Comparison of ENCODE assay signal across 26 mouse cellular contexts in genomic region chr8:6119506-6119905, GRCm38 (mm10).
DNase-seq lines count a peak whose midpoint lies in the region; ATAC-seq and TF ChIP-seq lines count a peak whose summit lies in the region.
"Had no signal": no experiment of that assay in that cellular context is flagged by ENCODE, and none has a peak within 500 bp of the region (broad histone marks: within the 10 kb centered on the region; RNA-seq: fewer than 3 reads in every experiment).

No protein-coding gene starts in this region.

- H3K4me2 ChIP-seq in liver, embryonic 12.5 days, result no peak overlapping the region
- no peak overlapping the region for H3K4me2 ChIP-seq in embryonic facial prominence, embryonic 14.5 days (ENCODE audit: low read depth, low read length)
- H3K4me2 ChIP-seq in intestine, postnatal 0 days (replicated peaks; ENCODE audit: low read depth), result no peak overlapping the region
- H3K4me2 ChIP-seq: heart, embryonic 12.5 days; intestine, embryonic 15.5 days; midbrain, embryonic 11.5 days had no signal

- no peak for ATAC-seq in liver, embryonic 12.5 days
- ATAC-seq in embryonic facial prominence, embryonic 14.5 days (ENCODE audit: low read depth), result peak; percentile 47; the same call in 1 of the 2 replicates
- ATAC-seq in intestine, postnatal 0 days, result no peak
- ATAC-seq: hindbrain, embryonic 16.5 days; intestine, embryonic 15.5 days; liver, postnatal 0 days had no signal

- H3K4me1 ChIP-seq in liver, adult 2 months (ENCODE audit: control insufficient read depth, insufficient read depth, low read length), result no peaks in the 10 kb centered on the region
- no peaks in the 10 kb centered on the region for H3K4me1 ChIP-seq in liver, embryonic 12.5 days
- no peaks in the 10 kb centered on the region for H3K4me1 ChIP-seq in embryonic facial prominence, embryonic 14.5 days (ENCODE audit: control insufficient read depth, insufficient read depth, low read length)
- H3K4me1 ChIP-seq in intestine, postnatal 0 days (replicated peaks; ENCODE audit: control insufficient read depth, insufficient read depth, low read length), result no peaks in the 10 kb centered on the region
- H3K4me1 ChIP-seq: forebrain, embryonic 10.5 days; heart, embryonic 12.5 days; hindbrain, embryonic 10.5 days; intestine, embryonic 15.5 days; limb, embryonic 10.5 days had no signal

- no peak overlapping the region for H3K9ac ChIP-seq in liver, adult 2 months (ENCODE audit: low read depth, low read length)
- H3K9ac ChIP-seq in liver, embryonic 12.5 days, result no peak overlapping the region
- H3K9ac ChIP-seq in embryonic facial prominence, embryonic 14.5 days (ENCODE audit: low read depth, low read length), result no peak overlapping the region
- H3K9ac ChIP-seq in intestine, postnatal 0 days (ENCODE audit: low read depth, low read length), result no peak overlapping the region
- H3K9ac ChIP-seq: heart, embryonic 12.5 days; intestine, embryonic 15.5 days; liver, postnatal 0 days had no signal

- no peaks in the 10 kb centered on the region for H3K36me3 ChIP-seq in liver, adult 2 months (ENCODE audit: control insufficient read depth, insufficient read depth, low read length)
- no peaks in the 10 kb centered on the region for H3K36me3 ChIP-seq in liver, embryonic 12.5 days
- no peaks in the 10 kb centered on the region for H3K36me3 ChIP-seq in embryonic facial prominence, embryonic 14.5 days (ENCODE audit: control insufficient read depth, insufficient read depth, low read length)
- H3K36me3 ChIP-seq in intestine, postnatal 0 days (ENCODE audit: control insufficient read depth, insufficient read depth), result no peaks in the 10 kb centered on the region
- H3K36me3 ChIP-seq: forebrain, embryonic 10.5 days; G1E; heart, embryonic 12.5 days; hindbrain, embryonic 10.5 days; intestine, embryonic 15.5 days; limb, embryonic 10.5 days had no signal

- no peaks in the 10 kb centered on the region for H3K79me2 ChIP-seq in liver, adult 2 months (ENCODE audit: control insufficient read depth, insufficient read depth, low read length)

- TF ChIP-seq POLR2A in liver, adult 2 months (IDR thresholded peaks at IDR 0.05; ENCODE audit: extremely low read depth, insufficient read depth, low read length), result no peak

- peak; percentile 7 for DNase-seq in liver, adult 2 months (ENCODE audit: extremely low read depth, low read depth, low spot score)
- peak; percentile 74 for DNase-seq in A20 (ENCODE audit: low read depth, low spot score)
- DNase-seq in embryonic facial prominence, embryonic 14.5 days (ENCODE audit: low spot score), result peak; percentile 58
- peak; percentile 87 for DNase-seq in retina, embryonic 14.5 days (ENCODE audit: low spot score)
- DNase-seq in adrenal gland, postnatal 10 days, result no peak
- DNase-seq: adrenal gland, postnatal 14 days; cerebellum, adult 8-10 months; cerebellum, postnatal 36 days; heart, postnatal 10 days; kidney, adult 9 months; kidney, postnatal 25 days; liver; liver, postnatal 0 days; thymus, postnatal 14 days had no signal

- H3K4me3 ChIP-seq in liver, adult 2 months (ENCODE audit: insufficient read depth, low read depth, low read length), result no peak overlapping the region
- H3K4me3 ChIP-seq in liver, embryonic 12.5 days, result no peak overlapping the region
- H3K4me3 ChIP-seq in embryonic facial prominence, embryonic 14.5 days (ENCODE audit: low read depth, low read length), result no peak overlapping the region
- no peak overlapping the region for H3K4me3 ChIP-seq in intestine, postnatal 0 days (ENCODE audit: low read depth, low read length)
- H3K4me3 ChIP-seq: forebrain, embryonic 10.5 days; heart, embryonic 12.5 days; hindbrain, embryonic 10.5 days; intestine, embryonic 15.5 days; layer of hippocampus, adult 2 months; limb, embryonic 10.5 days had no signal

- no peak for TF ChIP-seq CTCF in liver, adult 2 months (IDR thresholded peaks at IDR 0.05; ENCODE audit: low read depth, low read length)
- no peak for TF ChIP-seq CTCF in intestine, postnatal 0 days (IDR thresholded peaks at IDR 0.05; ENCODE audit: low read depth)

- H3K9me3 ChIP-seq in liver, embryonic 12.5 days (replicated peaks), result no peaks in the 10 kb centered on the region
- no peaks in the 10 kb centered on the region for H3K9me3 ChIP-seq in embryonic facial prominence, embryonic 14.5 days (ENCODE audit: control insufficient read depth, low read length)
- no peaks in the 10 kb centered on the region for H3K9me3 ChIP-seq in intestine, postnatal 0 days (ENCODE audit: control insufficient read depth)
- H3K9me3 ChIP-seq: forebrain, embryonic 10.5 days; G1E; heart, embryonic 12.5 days; hindbrain, embryonic 10.5 days; intestine, embryonic 15.5 days; limb, embryonic 10.5 days had no signal

- no peak overlapping the region for H3K27ac ChIP-seq in liver, adult 2 months (replicated peaks; ENCODE audit: insufficient read depth, low read depth, low read length)
- no peak overlapping the region for H3K27ac ChIP-seq in liver, embryonic 12.5 days
- no peak overlapping the region for H3K27ac ChIP-seq in embryonic facial prominence, embryonic 14.5 days (replicated peaks; ENCODE audit: low read depth, low read length)
- no peak overlapping the region for H3K27ac ChIP-seq in intestine, postnatal 0 days (ENCODE audit: low read depth, low read length)
- H3K27ac ChIP-seq: forebrain, embryonic 10.5 days; hindbrain, embryonic 10.5 days; intestine, embryonic 15.5 days; layer of hippocampus, adult 2 months; limb, embryonic 10.5 days had no signal

- H3K27me3 ChIP-seq in liver, adult 2 months (ENCODE audit: control insufficient read depth, insufficient read depth, low read length), result no peaks in the 10 kb centered on the region
- H3K27me3 ChIP-seq in liver, embryonic 12.5 days (replicated peaks), result no peaks in the 10 kb centered on the region
- no peaks in the 10 kb centered on the region for H3K27me3 ChIP-seq in embryonic facial prominence, embryonic 14.5 days (replicated peaks; ENCODE audit: control insufficient read depth, insufficient read depth, low read length)
- no peaks in the 10 kb centered on the region for H3K27me3 ChIP-seq in intestine, postnatal 0 days (replicated peaks; ENCODE audit: control insufficient read depth, insufficient read depth, low read length)
- H3K27me3 ChIP-seq: CH12.LX; heart, embryonic 12.5 days; intestine, embryonic 15.5 days had no signal
